Mouse (Mus musculus) stomach, postnatal 0 days (tissue): ENCODE data around the gene Kif1bp. TPM values are rescaled to one million over a fixed set of nuclear protein-coding genes. Genes with fewer than 3 reads are reported as not detected.

Source experiments
- ATAC-seq: fragments of 200-750 bp; cut with Nextera tagmentation; 2 replicates; pipeline ENCODE4 v1.8.0; 2017; ENCODE audit not compliant: low FRiP score, low TSS enrichment
- DNase-seq: peaks from one replicate; pipeline ENCODE4 v3.0.0-alpha.2; 2016; ENCODE audit warnings: low spot score
- H3K27ac ChIP-seq: fragments of 300-500 bp; sonication (generic); replicated peaks from 2 replicates; pipeline ENCODE4 v1.5.1; 2014; ENCODE audit warnings: mild to moderate bottlenecking, control low read depth
- H3K27me3 ChIP-seq: fragments of 300-500 bp; sonication (generic); 2 replicates; pipeline ENCODE4 v1.6.1; 2014; ENCODE audit warnings: low read length; ENCODE audit not compliant: control insufficient read depth, insufficient read depth
- H3K36me3 ChIP-seq: fragments of 300-500 bp; sonication (generic); 2 replicates; pipeline ENCODE4 v1.6.1; 2014; ENCODE audit warnings: low read length, mixed read lengths; ENCODE audit not compliant: control insufficient read depth, insufficient read depth
- H3K4me1 ChIP-seq: fragments of 300-500 bp; sonication (generic); replicated peaks from 2 replicates; pipeline ENCODE4 v1.6.1; 2014; ENCODE audit warnings: antibody characterized with exemption; ENCODE audit not compliant: control insufficient read depth, insufficient read depth
- H3K4me2 ChIP-seq: fragments of 300-500 bp; sonication (generic); replicated peaks from 2 replicates; pipeline ENCODE4 v1.6.1; 2014; ENCODE audit warnings: low read depth, mild to moderate bottlenecking, control low read depth, moderate library complexity
- H3K4me3 ChIP-seq: fragments of 300-500 bp; sonication (generic); 2 replicates; pipeline ENCODE4 v1.5.1; 2014; ENCODE audit warnings: low read depth, low read length, control low read depth
- H3K9ac ChIP-seq: fragments of 300-500 bp; sonication (generic); 2 replicates; pipeline ENCODE4 v1.6.1; 2014; ENCODE audit warnings: mild to moderate bottlenecking, low read length, control low read depth, mixed read lengths
- H3K9me3 ChIP-seq: fragments of 300-500 bp; sonication (generic); 2 replicates; pipeline ENCODE4 v1.6.1; 2016; ENCODE audit warnings: low read length; ENCODE audit not compliant: control insufficient read depth
- CTCF ChIP-seq: IDR thresholded peaks from 2 replicates; pipeline ENCODE4 v1.5.1; 2016; ENCODE audit warnings: antibody characterized with exemption, low read depth, mild to moderate bottlenecking, moderate library complexity
- EP300 ChIP-seq: optimal IDR thresholded peaks from 2 replicates; pipeline ENCODE3; 2016; ENCODE audit warnings: antibody characterized with exemption
- WGBS: fragments of 180-500 bp; shearing (Covaris S2); extraction: QIAGEN DNeasy Blood & Tissue Kit; methylation state at CpG from one replicate; pipeline ENCODE4 v1.1.7; 2014; 5-methylcytosine and 5-hydroxymethylcytosine counted together
- polyA plus RNA-seq: library from polyadenylated mRNA; unstranded; fragments of >200 nt; fragmentation: Nextera tagmentation; extraction: Ambion mirVana; gene quantifications from 2 replicates; pipeline ENCODE4 v1.2.1, GENCODE M21; 2015

Gene Kif1bp
- polyA plus RNA-seq, 1 experiment from 2014 or later: 16.4 TPM

- Histone ChIP-seq H3K27me3 (no peaks in the 10 kb centered on the region), H3K9ac (no peak overlapping the region), H3K4me3 (no peak overlapping the region), H3K27ac (no peak overlapping the region), H3K4me1 (no peaks in the 10 kb centered on the region), H3K36me3 (no peaks in the 10 kb centered on the region), H3K4me2 (no peak overlapping the region), H3K9me3 (no peaks in the 10 kb centered on the region)
- 47% methylated on average over 2 of the region's 2 CpGs for WGBS
- ATAC-seq: no peak
- no peak for DNase-seq
- TF ChIP-seq EP300 (no peak), CTCF (no peak)
Observed at GRCm38 (mm10) chr10:62532832-62533231, 45.4 kb downstream of the Kif1bp start.

- Histone ChIP-seq H3K4me2 (no peak overlapping the region), H3K27me3 (no peaks in the 10 kb centered on the region), H3K4me1 (no peaks in the 10 kb centered on the region), H3K9ac (no peak overlapping the region), H3K36me3 (no peaks in the 10 kb centered on the region), H3K9me3 (no peaks in the 10 kb centered on the region), H3K4me3 (no peak overlapping the region), H3K27ac (no peak overlapping the region)
- WGBS: 62% methylated on average over 9 of the region's 9 CpGs
- ATAC-seq: no peak
- TF ChIP-seq CTCF (no peak), EP300 (no peak)
- DNase-seq: no peak
Observed at GRCm38 (mm10) chr10:62530183-62530582, 48.1 kb downstream of the Kif1bp start.

GRCm38 (mm10) chr10:62527351-62527750, 50.9 kb downstream of the Kif1bp start, which contains the start of gene Srgn:
Gene Srgn (minus strand): TSS chr10:62527451.
- Histone ChIP-seq H3K9me3 (no peaks in the 10 kb centered on the region), H3K4me2 (no peak within 1 kb of the TSS), H3K4me1 (no peaks in the 10 kb centered on the region), H3K27ac (no peak within 1 kb of the TSS), H3K27me3 (no peaks in the 10 kb centered on the region), H3K36me3 (no peaks in the 10 kb centered on the region), H3K4me3 (no peak within 1 kb of the TSS), H3K9ac (no peak within 1 kb of the TSS)
- TF ChIP-seq EP300 (no peak), CTCF (no peak)
- 84% methylated on average over 14 of the region's 14 CpGs for WGBS
- no peak for ATAC-seq
- no peak for DNase-seq

- no peak for TF ChIP-seq CTCF
- no peak for ATAC-seq
- H3K27ac ChIP-seq: no peak overlapping the region
- no peaks in the 10 kb centered on the region for H3K36me3 ChIP-seq
- no peak overlapping the region for H3K4me3 ChIP-seq
- H3K9me3 ChIP-seq: no peaks in the 10 kb centered on the region
- H3K9ac ChIP-seq: no peak overlapping the region
- DNase-seq: no peak
- no peaks in the 10 kb centered on the region for H3K4me1 ChIP-seq
- 58% methylated on average over 7 of the region's 7 CpGs for WGBS
- H3K27me3 ChIP-seq: no peaks in the 10 kb centered on the region
- no peak overlapping the region for H3K4me2 ChIP-seq
Observed at GRCm38 (mm10) chr10:62522346-62522950, 55.8 kb downstream of the Kif1bp start.

- Histone ChIP-seq H3K4me3 (no peak overlapping the region), H3K9ac (no peak overlapping the region), H3K4me2 (no peak overlapping the region), H3K4me1 (no peaks in the 10 kb centered on the region), H3K27ac (no peak overlapping the region), H3K9me3 (no peaks in the 10 kb centered on the region), H3K27me3 (no peaks in the 10 kb centered on the region), H3K36me3 (no peaks in the 10 kb centered on the region)
- DNase-seq (no peak), ATAC-seq (no peak)
- WGBS: 56% methylated on average over 4 of the region's 4 CpGs
- no peak for TF ChIP-seq CTCF
- no peak for TF ChIP-seq EP300
Observed at GRCm38 (mm10) chr10:62521763-62522162, 56.5 kb downstream of the Kif1bp start.

- no peak overlapping the region for H3K4me3 ChIP-seq
- DNase-seq: no peak
- H3K4me2 ChIP-seq: no peak overlapping the region
- 54% methylated on average over 2 of the region's 2 CpGs for WGBS
- H3K9me3 ChIP-seq: no peaks in the 10 kb centered on the region
- H3K4me1 ChIP-seq: no peaks in the 10 kb centered on the region
- H3K36me3 ChIP-seq: no peaks in the 10 kb centered on the region
- H3K27ac ChIP-seq: no peak overlapping the region
- no peak for ATAC-seq
- H3K27me3 ChIP-seq: no peaks in the 10 kb centered on the region
- H3K9ac ChIP-seq: no peak overlapping the region
- no peak for TF ChIP-seq EP300
- TF ChIP-seq CTCF: no peak
Observed at GRCm38 (mm10) chr10:62520911-62521310, 57.3 kb downstream of the Kif1bp start.
